ENCODE assay signal across 11 mouse cellular contexts in genomic region chr11:30091892-30092291, GRCm38 (mm10).
DNase-seq lines count a peak whose midpoint lies in the region; TF ChIP-seq lines count a peak whose summit lies in the region.
"Had no signal": no experiment of that assay in that cellular context is flagged by ENCODE, and none has a peak within 500 bp of the region (broad histone marks: within the 10 kb centered on the region; RNA-seq: fewer than 3 reads in every experiment).

No protein-coding gene starts in this region.

- no peaks in the 10 kb centered on the region for H3K9me3 ChIP-seq in E14TG2a.4 (ENCODE audit: low read length)
- H3K9me3 ChIP-seq: embryonic facial prominence, embryonic 12.5 days; hindbrain, embryonic 15.5 days; megakaryocyte, embryonic 14.5 days; stomach, embryonic 15.5 days had no signal

- peak; percentile 30 for TF ChIP-seq CTCF in E14TG2a.4 (conservative IDR thresholded peaks at IDR 0.05; ENCODE audit: low read length)

- H3K36me3 ChIP-seq in E14TG2a.4 (ENCODE audit: insufficient read depth, low read length) = 0 out of 2 replicates have a peak, but pooled peaks cover 3% of the 10 kb centered on the region

- intact Hi-C loops in left cerebral cortex, postnatal 36 days (cut with DNase I) = loop anchor here (10.0 kb wide), 1 partner anchor 377 kb away; no protein-coding TSS in a partner anchor

- H3K4me1 ChIP-seq in E14TG2a.4 (replicated peaks; ENCODE audit: low read depth, low read length) = no peaks in the 10 kb centered on the region
- H3K4me1 ChIP-seq: embryonic facial prominence, embryonic 12.5 days; hindbrain, embryonic 15.5 days; stomach, embryonic 15.5 days had no signal

- peak; percentile 19 to 24 for DNase-seq in kidney, postnatal 36 days
- DNase-seq in kidney, adult 18-20 months = no peak
- peak; percentile 20 for DNase-seq in WW6 (ENCODE audit: low read depth, low spot score)
- peak; percentile 59 for DNase-seq in induced T-regulatory cell, adult 2 months (ENCODE audit: low read depth)
- no peak for DNase-seq in right cerebral cortex, adult 18-20 months
- DNase-seq in left cerebral cortex, postnatal 36 days (ENCODE audit: low spot score in 2 of 2) = no peak

- H3K4me3 ChIP-seq in E14TG2a.4 (replicated peaks; ENCODE audit: low read length) = no peak overlapping the region
- H3K4me3 ChIP-seq: embryonic facial prominence, embryonic 12.5 days; hindbrain, embryonic 15.5 days; megakaryocyte, embryonic 14.5 days; stomach, embryonic 15.5 days had no signal

- H3K27me3 ChIP-seq in E14TG2a.4 (ENCODE audit: insufficient read depth, low read length) = no peaks in the 10 kb centered on the region
- H3K27me3 ChIP-seq: embryonic facial prominence, embryonic 12.5 days; hindbrain, embryonic 15.5 days; megakaryocyte, embryonic 14.5 days; stomach, embryonic 15.5 days had no signal

Comparison
In these comparisons a context has a peak if more than half of its experiments do, and no peak if none do; other contexts are left out.
1. DNase-seq: peak in kidney, postnatal 36 days (2 of 2), WW6 (single experiment) and induced T-regulatory cell, adult 2 months (single experiment); none in kidney, adult 18-20 months (single experiment), right cerebral cortex, adult 18-20 months (single experiment) and left cerebral cortex, postnatal 36 days (0 of 2).